Mouse (Mus musculus): ENCODE measurements around the gene Smarcb1. TPM values are rescaled to one million over a fixed set of nuclear protein-coding genes. Genes with fewer than 3 reads are reported as not detected.
"Not testable (repeated sequence)": the region's sequence is repeated elsewhere in the genome, so short reads cannot be mapped to it uniquely, and the experiment has no call there.

Gene Smarcb1
- polyA plus RNA-seq, 1 experiment, result 33.8 TPM

DNA sequence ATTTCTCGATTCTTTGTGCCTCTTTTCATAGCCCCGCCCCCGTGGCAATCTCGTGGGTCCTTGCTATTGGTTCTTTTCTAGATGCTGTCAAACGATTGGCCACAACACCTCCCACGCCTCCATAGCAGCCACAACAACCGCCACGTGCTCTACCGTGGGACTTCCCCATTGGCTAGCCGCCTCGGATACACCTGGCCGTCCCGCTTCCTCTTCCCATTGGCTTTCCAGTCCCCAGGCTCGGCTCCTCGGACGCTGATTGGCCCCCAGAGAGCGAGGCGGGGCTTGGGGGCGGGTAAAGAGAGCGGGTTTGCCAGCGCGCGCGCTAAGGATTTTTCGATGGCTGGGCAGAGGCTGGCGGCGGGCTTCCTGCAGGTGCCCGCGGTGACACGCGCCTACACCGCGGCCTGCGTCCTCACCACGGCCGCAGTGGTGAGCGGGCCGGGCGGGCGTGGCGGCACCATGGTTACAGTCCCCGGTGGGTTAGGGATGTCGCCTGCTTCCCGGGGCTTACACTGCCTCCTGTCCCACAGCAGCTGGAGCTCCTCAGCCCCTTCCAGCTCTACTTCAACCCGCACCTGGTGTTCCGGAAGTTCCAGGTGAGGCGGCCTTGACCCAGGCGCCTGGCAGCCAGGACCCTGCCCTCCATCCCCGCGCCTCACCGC lies 28.2 kb downstream of the Smarcb1 start, which contains the start of gene Derl3:
Gene Derl3, plus strand, starts transcription at position 325 of the 662 bp plus-strand sequence.
- no peak for TF ChIP-seq CTCF (IDR thresholded peaks at IDR 0.05; ENCODE audit: control insufficient read depth, insufficient read depth, low read length)
- no peak; the same call in 1 of the 2 replicates for TF ChIP-seq POLR2A (IDR thresholded peaks at IDR 0.05; ENCODE audit: borderline replicate concordance, control insufficient read depth, low read depth, low read length)
- Histone ChIP-seq H3K27ac (ENCODE audit: control insufficient read depth, insufficient read depth, low read depth, low read length, poor library complexity) (no peak within 1 kb of the TSS; the same call in 1 of the 2 replicates), H3K4me3 (replicated peaks; ENCODE audit: control insufficient read depth, low read depth, low read length) (peak within 1 kb of the TSS; percentile 53), H3K4me1 (ENCODE audit: control insufficient read depth, insufficient read depth, low read length) (peaks cover 1% of the 10 kb centered on the region; the same call in 1 of the 2 replicates)
- 2% methylated on average over 51 of the region's 51 CpGs for WGBS

DNA sequence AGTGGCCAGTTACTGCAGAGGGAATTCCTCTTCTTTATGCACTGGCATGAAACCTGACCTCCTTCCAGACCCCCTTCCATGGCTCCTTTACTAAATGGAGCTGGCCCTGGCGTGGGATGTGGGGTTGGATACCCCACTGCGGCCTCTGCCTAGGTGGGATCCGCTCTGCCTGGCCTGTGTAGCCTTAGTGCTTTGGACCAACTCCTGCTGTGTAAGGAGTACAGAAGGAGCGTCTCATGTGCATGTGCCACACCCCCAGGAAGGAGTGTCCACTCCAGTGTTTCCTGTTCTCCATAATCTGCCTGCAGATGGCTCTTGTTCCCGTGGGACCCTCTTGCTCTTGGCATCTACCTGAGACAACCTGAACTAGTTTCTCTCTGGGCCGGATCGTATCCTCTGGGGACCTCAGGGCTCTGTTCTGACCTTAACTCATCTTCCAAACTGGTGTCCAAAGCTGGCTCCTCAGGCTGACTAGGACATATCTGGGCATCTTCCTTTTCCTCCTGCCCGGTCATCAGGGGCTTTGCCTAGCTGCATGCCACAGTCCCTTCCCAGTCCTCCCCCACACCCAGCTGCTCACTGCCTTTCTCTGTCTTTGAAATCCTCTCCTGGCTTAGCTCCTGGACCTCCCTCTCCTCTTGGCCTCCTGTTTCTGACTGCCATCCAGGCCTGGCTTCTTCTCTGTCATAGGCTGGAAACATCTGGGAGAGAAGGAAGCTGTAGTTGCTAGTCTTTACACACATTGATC lies 31.8 kb downstream of the Smarcb1 start:
- WGBS, result 64% methylated on average over 8 of the region's 8 CpGs
- Histone ChIP-seq H3K4me3 (replicated peaks; ENCODE audit: control insufficient read depth, low read depth, low read length) (no peak overlapping the region), H3K4me1 (ENCODE audit: control insufficient read depth, insufficient read depth, low read length) (peaks cover 1% of the 10 kb centered on the region; the same call in 1 of the 2 replicates), H3K27ac (ENCODE audit: control insufficient read depth, insufficient read depth, low read depth, low read length, poor library complexity) (no peak overlapping the region)
- no peak for TF ChIP-seq POLR2A (IDR thresholded peaks at IDR 0.05; ENCODE audit: borderline replicate concordance, control insufficient read depth, low read depth, low read length)
- no peak for TF ChIP-seq CTCF (IDR thresholded peaks at IDR 0.05; ENCODE audit: control insufficient read depth, insufficient read depth, low read length)

DNA sequence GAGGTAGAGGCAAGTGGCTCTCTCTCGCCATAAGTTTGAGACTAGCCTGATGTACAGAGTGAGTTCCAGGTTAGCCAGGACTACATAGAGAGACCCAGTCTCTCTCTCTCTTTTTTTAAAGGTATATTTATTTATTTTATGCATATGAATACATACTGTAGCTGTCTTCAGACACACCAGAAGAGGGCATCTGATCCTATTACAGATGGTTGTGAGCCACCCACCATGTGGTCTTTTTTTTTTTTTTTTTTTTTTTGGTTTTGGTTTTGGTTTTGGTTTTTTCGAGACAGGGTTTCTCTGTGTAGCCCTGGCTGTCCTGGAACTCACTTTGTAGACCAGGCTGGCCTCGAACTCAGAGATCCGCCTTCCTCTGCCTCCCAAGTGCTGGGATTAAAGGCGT lies 33.9 kb downstream of the Smarcb1 start:
- not testable (repeated sequence) for H3K4me1 ChIP-seq (ENCODE audit: control insufficient read depth, insufficient read depth, low read length)
- 64% methylated on average over 5 of the region's 5 CpGs for WGBS

DNA sequence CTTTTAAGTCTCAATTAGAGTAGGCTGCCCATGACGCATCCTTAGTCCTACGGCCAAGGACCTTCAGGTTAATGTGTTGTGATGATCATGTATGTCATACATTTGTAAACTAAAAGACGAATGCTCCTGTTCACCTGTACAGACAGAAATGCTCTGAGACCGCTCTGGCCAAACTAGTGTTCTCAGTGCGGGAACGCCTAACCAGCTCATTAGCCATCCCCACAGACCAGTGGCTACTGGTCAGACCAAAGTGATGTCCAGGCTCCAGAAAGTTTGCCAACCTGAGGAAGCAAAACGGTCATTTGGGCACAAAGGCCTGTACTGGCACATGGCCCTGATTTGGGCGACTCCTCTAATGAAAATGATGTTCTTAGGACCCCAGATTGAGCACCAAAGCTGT lies 36.7 kb downstream of the Smarcb1 start:
- TF ChIP-seq POLR2A (IDR thresholded peaks at IDR 0.05; ENCODE audit: borderline replicate concordance, control insufficient read depth, low read depth, low read length) (no peak), CTCF (IDR thresholded peaks at IDR 0.05; ENCODE audit: control insufficient read depth, insufficient read depth, low read length) (no peak)
- no peak overlapping the region for H3K27ac ChIP-seq (ENCODE audit: control insufficient read depth, insufficient read depth, low read depth, low read length, poor library complexity)
- no peaks in the 10 kb centered on the region for H3K4me1 ChIP-seq (ENCODE audit: control insufficient read depth, insufficient read depth, low read length)
- H3K4me3 ChIP-seq (replicated peaks; ENCODE audit: control insufficient read depth, low read depth, low read length), result no peak overlapping the region
- 85% methylated on average over 8 of the region's 8 CpGs for WGBS

More for the DNA sequence above, 33.9 kb downstream of the Smarcb1 start:
- H3K4me3 ChIP-seq (replicated peaks; ENCODE audit: control insufficient read depth, low read depth, low read length); H3K27ac ChIP-seq (ENCODE audit: control insufficient read depth, insufficient read depth, low read depth, low read length, poor library complexity): not testable (repeated sequence)

DNA sequence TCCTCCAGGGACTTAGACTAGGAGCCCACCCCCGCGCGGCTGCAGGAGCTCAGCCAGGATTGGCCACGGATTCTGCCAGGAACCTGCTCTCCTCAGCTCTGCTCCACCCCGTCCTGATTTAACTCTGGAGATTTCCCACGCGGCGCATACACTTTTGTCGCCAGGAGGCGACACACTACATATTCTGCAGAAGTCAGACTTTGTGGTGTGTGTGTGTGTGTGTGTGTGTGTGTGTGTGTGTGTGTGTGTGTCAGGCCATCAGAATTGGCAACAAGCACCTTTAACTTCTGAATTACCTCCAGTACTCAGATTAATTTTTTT lies 38.2 kb downstream of the Smarcb1 start:
- Histone ChIP-seq H3K27ac (ENCODE audit: control insufficient read depth, insufficient read depth, low read depth, low read length, poor library complexity) (no peak overlapping the region), H3K4me1 (ENCODE audit: control insufficient read depth, insufficient read depth, low read length) (no peaks in the 10 kb centered on the region), H3K4me3 (replicated peaks; ENCODE audit: control insufficient read depth, low read depth, low read length) (no peak overlapping the region)
- 2% methylated on average over 10 of the region's 10 CpGs for WGBS
- peak; percentile 42; the same call in 1 of the 2 replicates for TF ChIP-seq CTCF (IDR thresholded peaks at IDR 0.05; ENCODE audit: control insufficient read depth, insufficient read depth, low read length)
- TF ChIP-seq POLR2A (IDR thresholded peaks at IDR 0.05; ENCODE audit: borderline replicate concordance, control insufficient read depth, low read depth, low read length), result no peak

DNA sequence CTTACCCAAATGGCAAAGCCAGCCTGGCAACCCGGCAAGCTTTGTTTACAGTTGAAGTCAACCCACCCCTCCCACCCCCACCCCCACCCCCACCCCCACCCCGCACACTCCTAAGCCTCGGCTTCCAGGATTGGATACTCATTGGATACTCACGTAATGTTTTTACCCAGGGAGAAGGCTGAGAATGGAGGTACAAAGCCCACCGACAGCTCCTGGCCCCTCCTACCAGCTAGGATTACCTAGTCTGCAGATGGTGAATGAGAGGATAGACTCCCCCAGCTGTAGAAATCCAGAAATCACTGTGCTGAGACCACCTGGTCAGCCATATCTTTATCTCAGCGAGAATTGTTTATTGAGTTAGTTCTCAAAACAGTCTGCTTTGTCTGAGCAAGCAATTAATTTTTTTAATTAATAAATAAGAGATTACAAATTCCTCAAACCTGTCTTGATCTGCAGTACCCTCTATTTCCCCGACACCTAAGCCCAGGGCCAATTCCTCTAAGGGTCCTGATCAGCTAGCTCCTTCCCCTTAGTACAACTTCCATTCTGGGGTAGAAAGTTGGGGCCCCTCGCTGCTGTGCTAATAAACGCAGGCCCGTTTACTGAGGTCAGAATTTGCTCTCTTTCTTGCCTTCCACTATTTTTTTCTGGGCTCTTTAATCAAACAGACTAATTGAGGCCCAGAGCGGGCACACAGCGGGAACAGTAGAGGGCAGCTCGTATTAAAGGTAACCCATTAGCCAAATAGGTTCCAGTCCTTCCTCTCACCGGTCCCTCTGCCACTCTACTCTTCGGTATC lies 38.8 kb downstream of the Smarcb1 start:
- Histone ChIP-seq H3K4me3 (replicated peaks; ENCODE audit: control insufficient read depth, low read depth, low read length) (no peak overlapping the region), H3K4me1 (ENCODE audit: control insufficient read depth, insufficient read depth, low read length) (no peaks in the 10 kb centered on the region), H3K27ac (ENCODE audit: control insufficient read depth, insufficient read depth, low read depth, low read length, poor library complexity) (no peak overlapping the region)
- TF ChIP-seq CTCF (IDR thresholded peaks at IDR 0.05; ENCODE audit: control insufficient read depth, insufficient read depth, low read length), result no peak
- no peak for TF ChIP-seq POLR2A (IDR thresholded peaks at IDR 0.05; ENCODE audit: borderline replicate concordance, control insufficient read depth, low read depth, low read length)
- 40% methylated on average over 15 of the region's 15 CpGs for WGBS

DNA sequence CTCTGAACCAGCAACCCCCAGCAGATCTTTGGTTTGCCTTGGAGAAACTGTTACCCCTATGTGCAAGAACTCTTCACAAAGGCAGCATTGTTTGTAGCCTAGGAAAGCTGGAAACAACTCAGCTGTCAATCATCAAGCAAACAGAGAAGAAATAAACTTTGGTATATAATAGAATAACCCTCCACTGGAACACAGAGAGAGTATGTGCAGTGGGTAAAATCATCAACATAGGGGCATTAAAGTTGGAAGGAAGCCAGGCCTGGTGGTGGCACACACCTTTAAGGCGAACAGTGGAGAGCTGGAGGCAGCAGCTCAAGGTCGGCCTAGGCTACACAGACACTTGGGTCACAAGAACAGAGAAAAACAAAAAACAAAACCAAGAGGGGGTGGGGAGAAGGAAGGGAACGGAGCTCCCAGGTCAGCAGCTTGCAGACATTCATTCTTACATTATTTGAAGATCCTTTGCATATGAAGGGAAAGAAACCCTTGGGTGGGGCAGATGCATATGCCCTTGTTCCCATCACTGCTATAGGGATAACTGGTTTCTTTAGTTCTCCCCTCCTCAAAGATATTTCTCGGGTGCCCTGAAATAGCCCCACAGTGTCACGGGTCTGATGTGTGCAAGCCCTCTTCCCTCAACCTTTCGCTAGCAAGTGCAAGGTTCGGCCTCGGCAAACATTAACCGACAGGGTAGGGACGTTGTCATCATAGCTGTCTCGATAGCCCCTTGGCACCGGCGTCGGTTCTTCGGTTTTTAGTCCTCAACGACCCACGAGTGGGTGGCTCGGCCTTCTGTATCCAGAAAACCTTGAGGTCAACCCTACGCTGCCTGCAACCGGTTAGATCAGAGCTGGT lies 39.6 kb downstream of the Smarcb1 start:
- Histone ChIP-seq H3K4me1 (ENCODE audit: control insufficient read depth, insufficient read depth, low read length) (no peaks in the 10 kb centered on the region), H3K4me3 (replicated peaks; ENCODE audit: control insufficient read depth, low read depth, low read length) (no peak overlapping the region), H3K27ac (ENCODE audit: control insufficient read depth, insufficient read depth, low read depth, low read length, poor library complexity) (no peak overlapping the region)
- WGBS, result 68% methylated on average over 20 of the region's 20 CpGs
- TF ChIP-seq CTCF (IDR thresholded peaks at IDR 0.05; ENCODE audit: control insufficient read depth, insufficient read depth, low read length) (no peak), POLR2A (IDR thresholded peaks at IDR 0.05; ENCODE audit: borderline replicate concordance, control insufficient read depth, low read depth, low read length) (no peak)
